Mouse (Mus musculus): ENCODE data around the gene Perp. TPM values are rescaled to one million over a fixed set of nuclear protein-coding genes. Genes with fewer than 3 reads are reported as not detected.

Perp gene
- total and polyA plus RNA-seq, 2 experiments from 2014 or later, result 25.6 to 25.7 TPM

- ATAC-seq (ENCODE audit: low FRiP score) (no peak), DNase-seq (ENCODE audit: low spot score) (peak; percentile 40)
- Histone ChIP-seq H3K4me2 (ENCODE audit: low read depth, low read length, poor library complexity, severe bottlenecking) (no peak overlapping the region), H3K36me3 (ENCODE audit: insufficient read depth, low read length) (no peaks in the 10 kb centered on the region), H3K9ac (replicated peaks; ENCODE audit: low read length, poor library complexity, severe bottlenecking) (no peak overlapping the region), H3K9me3 (ENCODE audit: low read length) (no peaks in the 10 kb centered on the region), H3K27ac (ENCODE audit: low read depth, low read length) (no peak overlapping the region), H3K4me3 (ENCODE audit: low read depth, low read length) (no peak overlapping the region), H3K27me3 (ENCODE audit: insufficient read depth, low read length) (no peaks in the 10 kb centered on the region), H3K4me1 (ENCODE audit: insufficient read depth, low read length) (no peaks in the 10 kb centered on the region)
- TF ChIP-seq CTCF (IDR thresholded peaks at IDR 0.05), result no peak
- 81% methylated on average over 4 of the region's 4 CpGs for whole genome bisulfite sequencing
Measured at GRCm38 (mm10) chr10:18886918-18887625, 42.3 kb downstream of the Perp start.

DNA sequence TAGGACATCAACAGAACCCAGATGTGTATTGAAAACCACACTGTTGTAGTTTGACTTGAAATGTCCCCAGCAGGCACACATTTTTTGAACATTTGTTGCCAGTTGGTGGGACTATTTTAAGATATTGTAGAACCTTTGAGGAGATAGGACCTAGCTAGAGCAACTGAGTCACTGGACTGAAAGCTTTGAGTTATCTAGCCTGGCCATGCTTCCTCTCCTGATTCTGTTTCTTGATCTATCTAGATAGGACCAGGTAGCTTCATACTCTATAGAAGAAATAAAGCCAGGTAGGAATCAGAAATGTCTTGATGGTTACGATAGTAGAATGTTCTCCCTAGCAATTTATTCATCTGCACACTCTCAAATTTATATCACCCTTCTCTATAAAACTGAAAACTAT, 43.9 kb downstream of the Perp start:
- no peak overlapping the region for H3K9ac ChIP-seq (replicated peaks; ENCODE audit: low read length, poor library complexity, severe bottlenecking)
- no peaks in the 10 kb centered on the region for H3K4me1 ChIP-seq (ENCODE audit: insufficient read depth, low read length)
- no peaks in the 10 kb centered on the region for H3K36me3 ChIP-seq (ENCODE audit: insufficient read depth, low read length)
- TF ChIP-seq CTCF (IDR thresholded peaks at IDR 0.05), result no peak
- DNase-seq (ENCODE audit: low spot score), result no peak
- H3K4me3 ChIP-seq (ENCODE audit: low read depth, low read length), result no peak overlapping the region
- H3K9me3 ChIP-seq (ENCODE audit: low read length), result no peaks in the 10 kb centered on the region
- H3K27me3 ChIP-seq (ENCODE audit: insufficient read depth, low read length), result no peaks in the 10 kb centered on the region
- no peak overlapping the region for H3K4me2 ChIP-seq (ENCODE audit: low read depth, low read length, poor library complexity, severe bottlenecking)
- 100% methylated on average over 1 of the region's 1 CpGs for WGBS
- no peak overlapping the region for H3K27ac ChIP-seq (ENCODE audit: low read depth, low read length)
- no peak for ATAC-seq (ENCODE audit: low FRiP score)

DNA sequence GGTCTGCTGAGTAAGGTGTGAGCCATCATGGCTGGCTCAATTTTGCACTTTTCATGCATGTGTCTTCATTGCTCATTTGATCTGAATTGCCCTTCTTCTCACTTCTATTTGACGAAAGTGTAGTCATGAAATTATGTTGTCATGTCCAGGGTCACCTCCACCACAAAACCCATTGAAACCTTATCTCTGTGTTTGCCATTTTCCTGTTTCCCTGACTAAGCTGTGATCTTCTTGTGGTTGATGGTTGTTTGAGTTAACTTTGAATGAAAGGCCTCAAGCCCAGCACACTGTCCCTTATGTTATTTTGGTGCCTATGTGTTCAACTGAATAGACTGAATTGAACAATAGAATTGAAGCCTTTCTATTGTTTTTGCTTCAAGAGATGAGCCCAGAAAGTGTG, 44.4 kb downstream of the Perp start:
- no peak overlapping the region for H3K4me2 ChIP-seq (ENCODE audit: low read depth, low read length, poor library complexity, severe bottlenecking)
- H3K9ac ChIP-seq (replicated peaks; ENCODE audit: low read length, poor library complexity, severe bottlenecking), result no peak overlapping the region
- TF ChIP-seq CTCF (IDR thresholded peaks at IDR 0.05), result no peak
- 97% methylated on average over 1 of the region's 1 CpGs for WGBS
- ATAC-seq (ENCODE audit: low FRiP score) (no peak), DNase-seq (ENCODE audit: low spot score) (no peak)
- H3K36me3 ChIP-seq (ENCODE audit: insufficient read depth, low read length), result no peaks in the 10 kb centered on the region
- H3K9me3 ChIP-seq (ENCODE audit: low read length), result no peaks in the 10 kb centered on the region
- H3K4me1 ChIP-seq (ENCODE audit: insufficient read depth, low read length), result no peaks in the 10 kb centered on the region
- H3K27ac ChIP-seq (ENCODE audit: low read depth, low read length), result no peak overlapping the region
- no peaks in the 10 kb centered on the region for H3K27me3 ChIP-seq (ENCODE audit: insufficient read depth, low read length)
- H3K4me3 ChIP-seq (ENCODE audit: low read depth, low read length), result no peak overlapping the region

DNA sequence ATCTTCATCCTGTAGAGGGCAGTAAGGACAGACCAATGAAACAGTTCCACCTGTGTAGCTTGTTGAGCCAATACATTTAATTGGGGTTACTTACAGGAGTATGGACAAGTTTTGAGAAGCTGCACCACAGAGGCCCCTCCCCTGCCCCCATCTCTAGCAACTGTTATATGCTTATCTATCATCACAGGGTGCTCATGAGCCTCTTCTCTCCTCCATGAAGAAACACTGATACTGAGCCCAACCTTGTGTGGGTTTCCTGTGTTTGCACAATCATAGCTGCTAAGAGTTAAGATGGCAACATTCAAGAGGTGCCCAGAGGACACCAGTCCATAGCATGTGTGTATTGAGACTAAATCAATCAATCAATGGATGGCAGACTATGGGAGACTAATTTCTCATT, 46.3 kb downstream of the Perp start:
- ATAC-seq (ENCODE audit: low FRiP score), result no peak
- no peak for TF ChIP-seq CTCF (IDR thresholded peaks at IDR 0.05)
- H3K9ac ChIP-seq (replicated peaks; ENCODE audit: low read length, poor library complexity, severe bottlenecking), result no peak overlapping the region
- no peaks in the 10 kb centered on the region for H3K4me1 ChIP-seq (ENCODE audit: insufficient read depth, low read length)
- no peak overlapping the region for H3K4me2 ChIP-seq (ENCODE audit: low read depth, low read length, poor library complexity, severe bottlenecking)
- no peak overlapping the region for H3K4me3 ChIP-seq (ENCODE audit: low read depth, low read length)
- no peak overlapping the region for H3K27ac ChIP-seq (ENCODE audit: low read depth, low read length)
- no peaks in the 10 kb centered on the region for H3K36me3 ChIP-seq (ENCODE audit: insufficient read depth, low read length)
- no peaks in the 10 kb centered on the region for H3K27me3 ChIP-seq (ENCODE audit: insufficient read depth, low read length)
- H3K9me3 ChIP-seq (ENCODE audit: low read length), result no peaks in the 10 kb centered on the region
- DNase-seq (ENCODE audit: low spot score), result no peak

DNA sequence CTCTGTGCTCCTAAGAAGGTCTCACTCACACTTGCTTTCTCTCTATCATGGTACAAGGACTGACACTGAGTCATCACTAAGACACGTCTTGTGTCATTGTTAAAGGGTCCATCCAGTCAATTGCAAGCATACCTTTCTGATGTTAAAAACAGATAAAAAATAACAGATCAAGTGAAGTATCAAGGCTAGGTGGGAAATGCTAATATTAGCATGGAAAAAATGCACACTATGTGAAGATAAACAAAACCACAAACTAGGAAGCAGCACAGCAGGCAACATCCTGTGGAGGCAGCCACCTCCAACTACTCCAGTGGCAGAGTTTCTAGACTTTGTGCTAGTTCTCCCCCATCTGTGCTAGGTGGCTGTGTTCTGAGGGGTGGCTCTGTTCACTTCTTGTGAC, 47.3 kb downstream of the Perp start:
- Histone ChIP-seq H3K27ac (ENCODE audit: low read depth, low read length) (no peak overlapping the region), H3K4me3 (ENCODE audit: low read depth, low read length) (no peak overlapping the region), H3K27me3 (ENCODE audit: insufficient read depth, low read length) (no peaks in the 10 kb centered on the region), H3K4me2 (ENCODE audit: low read depth, low read length, poor library complexity, severe bottlenecking) (no peak overlapping the region), H3K9ac (replicated peaks; ENCODE audit: low read length, poor library complexity, severe bottlenecking) (no peak overlapping the region), H3K36me3 (ENCODE audit: insufficient read depth, low read length) (no peaks in the 10 kb centered on the region), H3K4me1 (ENCODE audit: insufficient read depth, low read length) (no peaks in the 10 kb centered on the region), H3K9me3 (ENCODE audit: low read length) (no peaks in the 10 kb centered on the region)
- ATAC-seq (ENCODE audit: low FRiP score) (no peak), DNase-seq (ENCODE audit: low spot score) (no peak)
- TF ChIP-seq CTCF (IDR thresholded peaks at IDR 0.05), result no peak
- WGBS, result 83% methylated on average over 1 of the region's 1 CpGs

- TF ChIP-seq CTCF (IDR thresholded peaks at IDR 0.05), result peak; percentile 30; the same call in 1 of the 2 replicates
- no peak overlapping the region for H3K27ac ChIP-seq (ENCODE audit: low read depth, low read length)
- H3K36me3 ChIP-seq (ENCODE audit: insufficient read depth, low read length), result no peaks in the 10 kb centered on the region
- no peaks in the 10 kb centered on the region for H3K4me1 ChIP-seq (ENCODE audit: insufficient read depth, low read length)
- 27% methylated on average over 6 of the region's 6 CpGs for WGBS
- ATAC-seq (ENCODE audit: low FRiP score), result peak; percentile 75
- no peak for DNase-seq (ENCODE audit: low spot score)
- H3K4me3 ChIP-seq (ENCODE audit: low read depth, low read length), result no peak overlapping the region
- no peak overlapping the region for H3K4me2 ChIP-seq (ENCODE audit: low read depth, low read length, poor library complexity, severe bottlenecking)
- no peak overlapping the region for H3K9ac ChIP-seq (replicated peaks; ENCODE audit: low read length, poor library complexity, severe bottlenecking)
- H3K27me3 ChIP-seq (ENCODE audit: insufficient read depth, low read length), result no peaks in the 10 kb centered on the region
- H3K9me3 ChIP-seq (ENCODE audit: low read length), result no peaks in the 10 kb centered on the region
Measured at GRCm38 (mm10) chr10:18894259-18895166, 49.7 kb downstream of the Perp start.

All from midbrain, postnatal 0 days (tissue).